Mouse (Mus musculus): ENCODE measurements around the gene Dpep2nb.
"Not testable (repeated sequence)": the region's sequence is repeated elsewhere in the genome, so short reads cannot be mapped to it uniquely, and the experiment has no call there.

The Dpep2nb gene

GRCm38 (mm10) chr8:106006413-106006812 lies 638 bp upstream of the Dpep2nb start:
- no peak for DNase-seq

GRCm38 (mm10) chr8:106004538-106005207 lies 1.1 kb downstream of the Dpep2nb start:
- DNase-seq: no peak

GRCm38 (mm10) chr8:106001908-106002307 lies 3.9 kb downstream of the Dpep2nb start:
- no peak for DNase-seq

- no peak for DNase-seq
Measured at GRCm38 (mm10) chr8:105998971-105999370, 6.8 kb downstream of the Dpep2nb start.

GRCm38 (mm10) chr8:105996359-105996758 lies 9.4 kb downstream of the Dpep2nb start:
- DNase-seq: no peak

GRCm38 (mm10) chr8:105993226-105993625 lies 12.5 kb downstream of the Dpep2nb start:
- DNase-seq: no peak

- DNase-seq: no peak
Measured at GRCm38 (mm10) chr8:105992499-105992898, 13.3 kb downstream of the Dpep2nb start.

- no peak for DNase-seq
Measured at GRCm38 (mm10) chr8:105991546-105991945, 14.2 kb downstream of the Dpep2nb start.

GRCm38 (mm10) chr8:105990856-105991387 lies 14.9 kb downstream of the Dpep2nb start, which contains the start of gene Dus2:
TSS of gene Dus2 (plus strand) at chr8:105991337.
- peak; percentile 82 for DNase-seq

GRCm38 (mm10) chr8:105988546-105988945 lies 17.2 kb downstream of the Dpep2nb start:
- DNase-seq: no peak

GRCm38 (mm10) chr8:105983406-105983805 lies 22.4 kb downstream of the Dpep2nb start:
- not testable (repeated sequence) for DNase-seq

GRCm38 (mm10) chr8:105981146-105981545 lies 24.6 kb downstream of the Dpep2nb start:
- no peak for DNase-seq

GRCm38 (mm10) chr8:105979325-105979724 lies 26.4 kb downstream of the Dpep2nb start, which contains the start of gene Dpep3:
TSS of gene Dpep3 (minus strand) at chr8:105979429.
- DNase-seq: no peak

GRCm38 (mm10) chr8:105975363-105975762 lies 30.4 kb downstream of the Dpep2nb start:
- DNase-seq: no peak

GRCm38 (mm10) chr8:105971019-105971720 lies 34.6 kb downstream of the Dpep2nb start:
- DNase-seq: no peak

- no peak for DNase-seq
Measured at GRCm38 (mm10) chr8:105969367-105969766, 36.4 kb downstream of the Dpep2nb start.

GRCm38 (mm10) chr8:105966692-105967311 lies 39.0 kb downstream of the Dpep2nb start:
- no peak for DNase-seq

GRCm38 (mm10) chr8:105965905-105966341 lies 39.9 kb downstream of the Dpep2nb start, which contains the start of gene Slc12a4:
TSS of gene Slc12a4 (minus strand) at chr8:105966097.
- DNase-seq: peak; percentile 66

GRCm38 (mm10) chr8:105965266-105965904 lies 40.4 kb downstream of the Dpep2nb start:
- peak; percentile 25 for DNase-seq

- DNase-seq: no peak
Measured at GRCm38 (mm10) chr8:105964506-105965265, 41.1 kb downstream of the Dpep2nb start.

- DNase-seq: no peak
Measured at GRCm38 (mm10) chr8:105961536-105961935, 44.2 kb downstream of the Dpep2nb start.

- DNase-seq: no peak
Measured at GRCm38 (mm10) chr8:105961101-105961500, 44.7 kb downstream of the Dpep2nb start.
